Mouse (Mus musculus) bone marrow, adult 2 months (tissue): ENCODE results near the gene Lcor.

Source experiments
- CTCF ChIP-seq: fragments of 200-500 bp; IDR thresholded peaks from 2 replicates; pipeline ENCODE4 v1.5.1; 2011; ENCODE audit warnings: low read length, control low read depth; ENCODE audit not compliant: control insufficient read depth, insufficient read depth
- POLR2A ChIP-seq: fragments of 200-500 bp; IDR thresholded peaks from 2 replicates; pipeline ENCODE4 v1.6.1; 2011; ENCODE audit warnings: low read depth, mild to moderate bottlenecking, control low read depth, low read length, borderline replicate concordance; ENCODE audit not compliant: control insufficient read depth

DNA sequence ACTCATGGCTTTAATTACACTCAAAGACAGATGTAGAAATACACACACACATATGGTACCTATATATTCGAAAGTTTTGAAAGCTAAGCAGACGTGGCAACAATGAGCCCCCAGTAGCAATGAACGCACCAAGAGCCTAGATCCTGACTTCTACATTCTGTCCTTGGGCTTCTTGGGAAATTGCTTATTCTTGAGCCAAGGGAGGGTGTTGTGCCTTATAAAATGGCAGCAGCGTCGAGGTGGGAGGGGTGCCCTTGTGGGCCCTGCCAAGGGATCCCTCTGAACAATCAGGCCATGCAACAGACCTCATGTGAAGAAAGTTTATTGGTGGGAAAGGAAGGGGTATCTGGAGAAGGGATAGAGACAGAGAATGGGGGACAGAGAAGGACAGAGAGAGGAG is 18.6 kb upstream of the Lcor start:
- no peak for TF ChIP-seq CTCF
- TF ChIP-seq POLR2A = no peak
